Mouse (Mus musculus): Measurements from ENCODE around the gene Ppp2r5c. TPM values are rescaled to one million over a fixed set of nuclear protein-coding genes. Genes with fewer than 3 reads are reported as not detected.

The Ppp2r5c gene
- polyA plus RNA-seq, 1 experiment: 24.4 TPM

- Histone ChIP-seq H3K36me3 (replicated peaks; ENCODE audit: low read length) (peaks cover 90% of the 10 kb centered on the region), H3K4me1 (peaks cover 41% of the 10 kb centered on the region), H3K9me3 (peaks cover 4% of the 10 kb centered on the region; the same call in 1 of the 2 replicates)
Measured at GRCm38 (mm10) chr12:110520236-110520987, 73.5 kb downstream of the Ppp2r5c start.

GRCm38 (mm10) chr12:110523526-110523925 lies 76.6 kb downstream of the Ppp2r5c start:
- TF ChIP-seq FLI1 (IDR thresholded peaks at IDR 0.05; ENCODE audit: low read length) (no peak), GATA1 (IDR thresholded peaks at IDR 0.05; ENCODE audit: borderline replicate concordance, low read length) (no peak)
- Histone ChIP-seq H3K36me3 (replicated peaks; ENCODE audit: low read length) (peaks cover 88% of the 10 kb centered on the region), H3K4me1 (peaks cover 29% of the 10 kb centered on the region), H3K27me3 (replicated peaks) (no peaks in the 10 kb centered on the region), H3K4me3 (replicated peaks) (no peak overlapping the region), H3K9me3 (peaks cover 4% of the 10 kb centered on the region; the same call in 1 of the 2 replicates)

More at GRCm38 (mm10) chr12:110520236-110520987, 73.5 kb downstream of the Ppp2r5c start:
- Histone ChIP-seq H3K4me3 (replicated peaks) (no peak overlapping the region), H3K27me3 (replicated peaks) (no peaks in the 10 kb centered on the region)
- TF ChIP-seq GATA1 (IDR thresholded peaks at IDR 0.05; ENCODE audit: borderline replicate concordance, low read length) (no peak), FLI1 (IDR thresholded peaks at IDR 0.05; ENCODE audit: low read length) (no peak)

GRCm38 (mm10) chr12:110532711-110533110 lies 85.8 kb downstream of the Ppp2r5c start:
- Histone ChIP-seq H3K4me1 (peaks cover 46% of the 10 kb centered on the region), H3K27me3 (replicated peaks) (no peaks in the 10 kb centered on the region), H3K4me3 (replicated peaks) (peak overlapping the region; percentile 1), H3K36me3 (replicated peaks; ENCODE audit: low read length) (peaks cover 77% of the 10 kb centered on the region), H3K9me3 (no peaks in the 10 kb centered on the region)
- TF ChIP-seq GATA1 (IDR thresholded peaks at IDR 0.05; ENCODE audit: borderline replicate concordance, low read length) (no peak), FLI1 (IDR thresholded peaks at IDR 0.05; ENCODE audit: low read length) (no peak)

GRCm38 (mm10) chr12:110533151-110533550 lies 86.2 kb downstream of the Ppp2r5c start:
- no peaks in the 10 kb centered on the region for H3K9me3 ChIP-seq
- no peak overlapping the region for H3K4me3 ChIP-seq (replicated peaks)
- no peaks in the 10 kb centered on the region for H3K27me3 ChIP-seq (replicated peaks)
- H3K36me3 ChIP-seq (replicated peaks; ENCODE audit: low read length): peaks cover 76% of the 10 kb centered on the region
- H3K4me1 ChIP-seq: peaks cover 43% of the 10 kb centered on the region
- TF ChIP-seq GATA1 (IDR thresholded peaks at IDR 0.05; ENCODE audit: borderline replicate concordance, low read length): no peak
- TF ChIP-seq FLI1 (IDR thresholded peaks at IDR 0.05; ENCODE audit: low read length): no peak

- Histone ChIP-seq H3K4me1 (peaks cover 43% of the 10 kb centered on the region), H3K36me3 (replicated peaks; ENCODE audit: low read length) (peaks cover 76% of the 10 kb centered on the region), H3K4me3 (replicated peaks) (no peak overlapping the region), H3K27me3 (replicated peaks) (no peaks in the 10 kb centered on the region), H3K9me3 (no peaks in the 10 kb centered on the region)
- TF ChIP-seq FLI1 (IDR thresholded peaks at IDR 0.05; ENCODE audit: low read length) (no peak), GATA1 (IDR thresholded peaks at IDR 0.05; ENCODE audit: borderline replicate concordance, low read length) (no peak)
Measured at GRCm38 (mm10) chr12:110533832-110534231, 86.9 kb downstream of the Ppp2r5c start.

- Histone ChIP-seq H3K9me3 (no peaks in the 10 kb centered on the region), H3K27me3 (replicated peaks) (no peaks in the 10 kb centered on the region), H3K36me3 (replicated peaks; ENCODE audit: low read length) (peaks cover 74% of the 10 kb centered on the region), H3K4me3 (replicated peaks) (no peak overlapping the region), H3K4me1 (peaks cover 47% of the 10 kb centered on the region)
- TF ChIP-seq FLI1 (IDR thresholded peaks at IDR 0.05; ENCODE audit: low read length) (no peak), GATA1 (IDR thresholded peaks at IDR 0.05; ENCODE audit: borderline replicate concordance, low read length) (no peak)
Measured at GRCm38 (mm10) chr12:110535361-110535760, 88.4 kb downstream of the Ppp2r5c start.

GRCm38 (mm10) chr12:110537751-110538150 lies 90.8 kb downstream of the Ppp2r5c start:
- peaks cover 51% of the 10 kb centered on the region for H3K4me1 ChIP-seq
- peaks cover 81% of the 10 kb centered on the region for H3K36me3 ChIP-seq (replicated peaks; ENCODE audit: low read length)
- no peaks in the 10 kb centered on the region for H3K9me3 ChIP-seq
- TF ChIP-seq GATA1 (IDR thresholded peaks at IDR 0.05; ENCODE audit: borderline replicate concordance, low read length) (no peak), FLI1 (IDR thresholded peaks at IDR 0.05; ENCODE audit: low read length) (no peak)
- H3K4me3 ChIP-seq (replicated peaks): no peak overlapping the region
- H3K27me3 ChIP-seq (replicated peaks): no peaks in the 10 kb centered on the region

GRCm38 (mm10) chr12:110539346-110539745 lies 92.4 kb downstream of the Ppp2r5c start:
- H3K4me1 ChIP-seq: peaks cover 48% of the 10 kb centered on the region
- H3K4me3 ChIP-seq (replicated peaks): no peak overlapping the region
- peaks cover 81% of the 10 kb centered on the region for H3K36me3 ChIP-seq (replicated peaks; ENCODE audit: low read length)
- no peaks in the 10 kb centered on the region for H3K9me3 ChIP-seq
- no peaks in the 10 kb centered on the region for H3K27me3 ChIP-seq (replicated peaks)
- TF ChIP-seq GATA1 (IDR thresholded peaks at IDR 0.05; ENCODE audit: borderline replicate concordance, low read length) (no peak), FLI1 (IDR thresholded peaks at IDR 0.05; ENCODE audit: low read length) (no peak)

- H3K27me3 ChIP-seq (replicated peaks): no peaks in the 10 kb centered on the region
- peaks cover 84% of the 10 kb centered on the region for H3K36me3 ChIP-seq (replicated peaks; ENCODE audit: low read length)
- H3K4me1 ChIP-seq: peaks cover 51% of the 10 kb centered on the region
- no peaks in the 10 kb centered on the region for H3K9me3 ChIP-seq
- H3K4me3 ChIP-seq (replicated peaks): no peak overlapping the region
- no peak for TF ChIP-seq FLI1 (IDR thresholded peaks at IDR 0.05; ENCODE audit: low read length)
- no peak for TF ChIP-seq GATA1 (IDR thresholded peaks at IDR 0.05; ENCODE audit: borderline replicate concordance, low read length)
Measured at GRCm38 (mm10) chr12:110539798-110540197, 92.9 kb downstream of the Ppp2r5c start.

- H3K4me1 ChIP-seq: peaks cover 51% of the 10 kb centered on the region
- no peak for TF ChIP-seq FLI1 (IDR thresholded peaks at IDR 0.05; ENCODE audit: low read length)
- TF ChIP-seq GATA1 (IDR thresholded peaks at IDR 0.05; ENCODE audit: borderline replicate concordance, low read length): no peak
- no peaks in the 10 kb centered on the region for H3K9me3 ChIP-seq
- no peaks in the 10 kb centered on the region for H3K27me3 ChIP-seq (replicated peaks)
- H3K4me3 ChIP-seq (replicated peaks): no peak overlapping the region
- H3K36me3 ChIP-seq (replicated peaks; ENCODE audit: low read length): peaks cover 84% of the 10 kb centered on the region
Measured at GRCm38 (mm10) chr12:110540273-110540672, 93.4 kb downstream of the Ppp2r5c start.
